Mouse (Mus musculus) left cerebral cortex, adult 8-10 months (tissue): ENCODE data around the gene Gm45140. TPM values are rescaled to one million over a fixed set of nuclear protein-coding genes. Genes with fewer than 3 reads are reported as not detected.
"Not testable (repeated sequence)": the region's sequence is repeated elsewhere in the genome, so short reads cannot be mapped to it uniquely, and the experiment has no call there.

Experiments used
- DNase-seq, 2 experiments: peaks; one replicate each; pipeline ENCODE4 v3.0.0; 2022; ENCODE audit warnings: low spot score in 2 of 2
- total RNA-seq, 4 experiments: library from RNA; stranded (reverse); gene quantifications; 2 replicates each; pipeline ENCODE4 v1.2.4; 2022

Gm45140 gene
- total RNA-seq, 4 experiments from 2014 or later: 2.2 to 5.0 (median 2.8) TPM

- no peak for DNase-seq
Measured at GRCm38 (mm10) chr6:87777842-87778241, 57.8 kb downstream of the Gm45140 start, which contains the start of gene Gp9. Gp9 (plus strand) TSS chr6:87778072.

- no peak for DNase-seq
Measured at GRCm38 (mm10) chr6:87776663-87777062, 58.9 kb downstream of the Gm45140 start.

- DNase-seq: no peak
Measured at GRCm38 (mm10) chr6:87775588-87776245, 59.9 kb downstream of the Gm45140 start.

- no peak for DNase-seq
Measured at GRCm38 (mm10) chr6:87774909-87775308, 60.7 kb downstream of the Gm45140 start.

- DNase-seq: no peak
Measured at GRCm38 (mm10) chr6:87774466-87774865, 61.1 kb downstream of the Gm45140 start.

- DNase-seq: no peak
Measured at GRCm38 (mm10) chr6:87770626-87771025, 65.0 kb downstream of the Gm45140 start.

GRCm38 (mm10) chr6:87764296-87764695, 71.3 kb downstream of the Gm45140 start:
- DNase-seq: not testable (repeated sequence)

GRCm38 (mm10) chr6:87763376-87764280, 72.0 kb downstream of the Gm45140 start:
- DNase-seq: no peak

GRCm38 (mm10) chr6:87762161-87762560, 73.4 kb downstream of the Gm45140 start:
- no peak for DNase-seq

GRCm38 (mm10) chr6:87759850-87760249, 75.7 kb downstream of the Gm45140 start:
- no peak for DNase-seq

- DNase-seq: no peak
Measured at GRCm38 (mm10) chr6:87759404-87759803, 76.2 kb downstream of the Gm45140 start.

GRCm38 (mm10) chr6:87756896-87757295, 78.7 kb downstream of the Gm45140 start:
- no peak for DNase-seq

GRCm38 (mm10) chr6:87755196-87755595, 80.4 kb downstream of the Gm45140 start:
- no peak for DNase-seq

GRCm38 (mm10) chr6:87751574-87751973, 84.0 kb downstream of the Gm45140 start:
- no peak for DNase-seq

- no peak for DNase-seq
Measured at GRCm38 (mm10) chr6:87750184-87750910, 85.2 kb downstream of the Gm45140 start.

- DNase-seq: no peak
Measured at GRCm38 (mm10) chr6:87748531-87748930, 87.1 kb downstream of the Gm45140 start.

GRCm38 (mm10) chr6:87748078-87748477, 87.5 kb downstream of the Gm45140 start:
- DNase-seq: no peak

- DNase-seq: no peak
Measured at GRCm38 (mm10) chr6:87746849-87747248, 88.7 kb downstream of the Gm45140 start.

GRCm38 (mm10) chr6:87746059-87746458, 89.5 kb downstream of the Gm45140 start:
- DNase-seq: no peak

- DNase-seq: no peak
Measured at GRCm38 (mm10) chr6:87745301-87745700, 90.3 kb downstream of the Gm45140 start.

- DNase-seq: no peak
Measured at GRCm38 (mm10) chr6:87744632-87745031, 91.0 kb downstream of the Gm45140 start.

GRCm38 (mm10) chr6:87743281-87743680, 92.3 kb downstream of the Gm45140 start:
- DNase-seq: no peak
